Mouse (Mus musculus) liver, embryonic 11.5 days (tissue): ENCODE results near the gene Slc13a2. TPM values are rescaled to one million over a fixed set of nuclear protein-coding genes. Genes with fewer than 3 reads are reported as not detected.

ENCODE experiments used
- ATAC-seq: fragments of 200-750 bp; cut with Nextera tagmentation; replicated peaks from 2 replicates; pipeline ENCODE4 v1.8.0; 2017; ENCODE audit warnings: moderate number of reproducible peaks, mild to moderate bottlenecking, moderate TSS enrichment, moderate library complexity; ENCODE audit not compliant: low FRiP score
- DNase-seq: peaks from one replicate; pipeline ENCODE4 v3.0.0-alpha.2; 2017; ENCODE audit warnings: low spot score
- H3K27ac ChIP-seq: fragments of 300-500 bp; sonication (generic); 2 replicates; pipeline ENCODE4 v1.5.1; 2014; ENCODE audit warnings: mild to moderate bottlenecking, low read depth, low read length, control low read depth
- H3K27me3 ChIP-seq: fragments of 300-500 bp; sonication (generic); replicated peaks from 2 replicates; pipeline ENCODE4 v1.6.1; 2014; ENCODE audit warnings: low read length, mixed read lengths; ENCODE audit not compliant: control insufficient read depth, insufficient read depth
- H3K36me3 ChIP-seq: fragments of 300-500 bp; sonication (generic); 2 replicates; pipeline ENCODE4 v1.6.1; 2014; ENCODE audit warnings: mild to moderate bottlenecking, low read length, moderate library complexity, mixed read lengths; ENCODE audit not compliant: control insufficient read depth, insufficient read depth
- H3K4me1 ChIP-seq: fragments of 300-500 bp; sonication (generic); replicated peaks from 2 replicates; pipeline ENCODE4 v1.6.1; 2014; ENCODE audit warnings: low read length, mixed read lengths; ENCODE audit not compliant: control insufficient read depth, insufficient read depth
- H3K4me2 ChIP-seq: fragments of 300-500 bp; sonication (generic); 2 replicates; pipeline ENCODE4 v1.6.1; 2014; ENCODE audit warnings: mild to moderate bottlenecking, control low read depth, moderate library complexity
- H3K4me3 ChIP-seq: fragments of 300-500 bp; sonication (generic); 2 replicates; pipeline ENCODE4 v1.5.1; 2014; ENCODE audit warnings: low read depth, low read length, control low read depth
- H3K9ac ChIP-seq: fragments of 300-500 bp; sonication (generic); 2 replicates; pipeline ENCODE4 v1.6.1; 2014; ENCODE audit warnings: low read depth, low read length, control low read depth
- H3K9me3 ChIP-seq: fragments of 300-500 bp; sonication (generic); 2 replicates; pipeline ENCODE4 v1.6.1; 2016; ENCODE audit warnings: low read length, inconsistent platforms, mixed read lengths; ENCODE audit not compliant: control insufficient read depth
- WGBS: fragments of 180-500 bp; shearing (Covaris S2); extraction: QIAGEN DNeasy Blood & Tissue Kit; methylation state at CpG from one replicate; pipeline ENCODE4 v1.1.7; 2014; 5-methylcytosine and 5-hydroxymethylcytosine counted together
- polyA plus RNA-seq: library from polyadenylated mRNA; unstranded; fragments of >200 nt; fragmentation: Nextera tagmentation; extraction: Ambion mirVana; gene quantifications from 2 replicates; pipeline ENCODE4 v1.2.1, GENCODE M21; 2014

Gene Slc13a2
- polyA plus RNA-seq, 1 experiment from 2014 or later, result not detected

DNA sequence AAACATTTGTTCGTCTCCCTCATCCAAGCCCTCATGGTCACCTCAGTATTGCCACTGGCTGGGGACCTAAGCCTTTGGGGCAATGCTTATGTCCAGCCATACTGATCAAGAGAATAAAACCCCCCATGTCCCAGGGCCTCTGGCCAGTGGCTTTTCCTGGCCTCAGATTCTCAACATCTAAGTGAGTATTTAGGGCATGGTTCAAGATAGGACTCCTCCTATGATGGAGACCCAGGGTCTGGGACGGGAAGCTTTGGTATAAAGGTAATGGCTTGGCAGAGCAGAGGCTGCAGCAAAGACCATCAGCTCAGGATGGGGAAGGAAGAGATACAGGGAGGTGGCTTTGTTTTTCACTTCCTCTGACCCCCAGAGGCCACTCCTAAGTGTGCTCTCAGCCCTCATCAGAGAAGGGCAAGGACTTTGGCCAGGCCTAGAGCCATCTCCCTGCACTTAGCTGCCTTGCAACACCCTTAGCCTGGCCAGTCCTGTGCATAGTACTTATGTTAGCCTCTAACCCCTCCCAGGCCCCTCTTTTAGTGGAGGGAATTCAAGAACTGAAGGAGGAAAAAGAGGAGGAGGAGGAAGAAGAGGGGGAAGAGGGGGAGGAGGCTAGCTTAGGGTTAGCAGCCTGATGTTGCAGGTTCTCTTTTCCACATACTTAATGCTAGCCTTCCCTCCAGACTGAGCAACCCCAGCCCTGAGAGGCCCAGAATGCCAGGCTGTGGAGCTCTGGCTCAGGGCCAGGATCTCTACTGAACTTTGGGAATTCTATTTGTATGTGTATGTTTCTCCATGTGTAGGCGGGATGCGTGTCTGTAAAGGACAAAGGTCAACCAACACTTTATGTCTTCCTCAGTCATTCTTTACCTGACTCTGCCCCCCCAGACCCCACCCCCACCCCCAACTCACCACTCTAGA lies 72.3 kb downstream of the Slc13a2 start:
- ATAC-seq (no peak), DNase-seq (no peak)
- no peaks in the 10 kb centered on the region for H3K27me3 ChIP-seq
- no peak overlapping the region for H3K27ac ChIP-seq
- WGBS, result 81% methylated on average over 4 of the region's 4 CpGs
- no peaks in the 10 kb centered on the region for H3K9me3 ChIP-seq
- peaks cover 14% of the 10 kb centered on the region for H3K36me3 ChIP-seq
- no peak overlapping the region for H3K9ac ChIP-seq
- H3K4me3 ChIP-seq, result no peak overlapping the region
- H3K4me2 ChIP-seq, result no peak overlapping the region
- peaks cover 31% of the 10 kb centered on the region for H3K4me1 ChIP-seq

DNA sequence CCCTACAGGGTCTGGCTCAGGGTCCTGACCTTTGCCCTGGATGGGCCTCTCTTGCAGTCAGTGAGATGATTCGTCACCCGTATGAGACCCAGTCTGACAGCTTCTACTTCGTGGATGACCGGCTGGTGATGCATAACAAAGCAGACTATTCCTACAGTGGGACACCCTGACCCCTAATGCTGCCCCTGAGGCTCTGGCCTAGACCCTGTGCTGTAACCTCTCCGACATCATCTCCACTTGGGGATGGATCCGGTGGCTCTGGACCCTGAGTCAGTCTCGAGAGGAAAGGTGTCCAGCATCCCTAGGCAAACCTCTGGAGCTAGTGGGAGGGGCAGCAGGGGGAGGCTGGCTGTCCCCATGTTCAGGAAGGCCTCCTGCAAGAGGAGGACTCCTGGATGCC lies 73.5 kb downstream of the Slc13a2 start:
- Histone ChIP-seq H3K4me2 (no peak overlapping the region), H3K36me3 (peaks cover 14% of the 10 kb centered on the region), H3K27me3 (no peaks in the 10 kb centered on the region), H3K27ac (no peak overlapping the region), H3K9me3 (no peaks in the 10 kb centered on the region), H3K4me3 (no peak overlapping the region), H3K4me1 (peaks cover 39% of the 10 kb centered on the region), H3K9ac (no peak overlapping the region)
- 67% methylated on average over 7 of the region's 7 CpGs for WGBS
- no peak for DNase-seq
- ATAC-seq, result no peak

DNA sequence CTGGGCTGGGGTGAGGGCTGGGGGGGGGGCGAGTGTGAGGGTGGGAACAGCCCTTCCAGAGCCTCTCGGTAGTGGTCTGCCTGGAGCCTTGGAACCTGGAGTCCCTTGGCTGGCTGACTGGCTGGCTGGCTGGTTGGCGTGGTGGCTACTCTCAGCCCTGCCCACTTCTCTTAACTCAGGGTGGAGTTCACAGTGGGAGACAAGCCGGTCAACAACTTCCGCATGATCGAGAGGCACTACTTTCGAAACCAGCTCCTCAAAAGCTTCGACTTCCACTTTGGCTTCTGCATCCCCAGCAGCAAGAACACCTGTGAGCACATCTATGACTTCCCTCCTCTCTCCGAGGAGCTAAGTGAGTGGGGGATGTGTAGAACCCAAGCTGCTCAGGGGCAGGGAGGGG lies 74.1 kb downstream of the Slc13a2 start:
- 76% methylated on average over 9 of the region's 9 CpGs for WGBS
- H3K4me3 ChIP-seq, result no peak overlapping the region
- ATAC-seq (no peak), DNase-seq (no peak)
- H3K4me1 ChIP-seq, result peaks cover 39% of the 10 kb centered on the region
- H3K27me3 ChIP-seq, result no peaks in the 10 kb centered on the region
- no peaks in the 10 kb centered on the region for H3K9me3 ChIP-seq
- H3K9ac ChIP-seq, result no peak overlapping the region
- peak overlapping the region; percentile 30; the same call in 1 of the 2 replicates for H3K27ac ChIP-seq
- H3K4me2 ChIP-seq, result peak overlapping the region; percentile 17; the same call in 1 of the 2 replicates
- peaks cover 14% of the 10 kb centered on the region for H3K36me3 ChIP-seq

Other genes starting within 250 kb of the Slc13a2 start
- gene Nek8, start 245.5 kb downstream of the Slc13a2 start, polyA plus RNA-seq, result 13.1 and 14.3 TPM in 2 replicates
- 52.5 and 57.5 TPM in 2 replicates for gene Tlcd1, start 245.5 kb downstream of the Slc13a2 start, polyA plus RNA-seq
- 1,588 and 1,766 TPM in 2 replicates for gene Rpl23a, start 238.6 kb downstream of the Slc13a2 start, polyA plus RNA-seq
- gene Rab34, start 233.8 kb downstream of the Slc13a2 start, polyA plus RNA-seq, result 42.6 and 45.3 TPM in 2 replicates
- 1.6 and 2.5 TPM in 2 replicates for gene Proca1, start 228.8 kb downstream of the Slc13a2 start, polyA plus RNA-seq
- gene Sdf2, start 176.5 kb downstream of the Slc13a2 start, polyA plus RNA-seq, result 47.4 and 48.7 TPM in 2 replicates
- gene Supt6, start 176.2 kb downstream of the Slc13a2 start, polyA plus RNA-seq, result 30.9 and 32.9 TPM in 2 replicates
- gene 2610507B11Rik, start 160.5 kb downstream of the Slc13a2 start, polyA plus RNA-seq, result 59.5 and 62.2 TPM in 2 replicates
- gene BC030499, start 131.4 kb downstream of the Slc13a2 start, polyA plus RNA-seq, result 0.18 and 0.36 TPM in 2 replicates
- 48.3 and 50.3 TPM in 2 replicates for gene Spag5, start 120.7 kb downstream of the Slc13a2 start, polyA plus RNA-seq
- 8.8 and 9.9 TPM in 2 replicates for gene Aldoc, start 99.2 kb downstream of the Slc13a2 start, polyA plus RNA-seq
- gene Pigs, start 93.8 kb downstream of the Slc13a2 start, polyA plus RNA-seq, result 63.6 and 68.2 TPM in 2 replicates
- 68.9 and 72.7 TPM in 2 replicates for gene Unc119, start 78.7 kb downstream of the Slc13a2 start, polyA plus RNA-seq
- not detected in 2 replicates for gene Foxn1, start 35.7 kb downstream of the Slc13a2 start, polyA plus RNA-seq
- gene Slc46a1, start 43.5 kb upstream of the Slc13a2 start, polyA plus RNA-seq, result 9.8 and 12.1 TPM in 2 replicates
- gene Sarm1, start 75.5 kb upstream of the Slc13a2 start, polyA plus RNA-seq, result 0.44 and 0.71 TPM in 2 replicates
- gene Vtn, start 76.9 kb upstream of the Slc13a2 start, polyA plus RNA-seq, result 220 and 245 TPM in 2 replicates
- gene Sebox, start 81.2 kb upstream of the Slc13a2 start, polyA plus RNA-seq, result 0.21 and 0.32 TPM in 2 replicates
- 59.9 and 61.9 TPM in 2 replicates for gene Tmem199, start 90.0 kb upstream of the Slc13a2 start, polyA plus RNA-seq
- gene Poldip2, start 90.0 kb upstream of the Slc13a2 start, polyA plus RNA-seq, result 151 and 154 TPM in 2 replicates
- 42.1 and 42.2 TPM in 2 replicates for gene Tnfaip1, start 114.1 kb upstream of the Slc13a2 start, polyA plus RNA-seq
- 112 and 114 TPM in 2 replicates for gene Ift20, start 114.1 kb upstream of the Slc13a2 start, polyA plus RNA-seq
- gene Tmem97, start 128.6 kb upstream of the Slc13a2 start, polyA plus RNA-seq, result 173 and 183 TPM in 2 replicates